14 mouse cellular contexts compared by ENCODE assay signal in genomic region chr16:94435495-94436234, GRCm38 (mm10).
DNase-seq lines count a peak whose midpoint lies in the region; ATAC-seq and TF ChIP-seq lines count a peak whose summit lies in the region.
"Had no signal": no experiment of that assay in that cellular context is flagged by ENCODE, and none has a peak within 500 bp of the region (broad histone marks: within the 10 kb centered on the region; RNA-seq: fewer than 3 reads in every experiment).

No protein-coding gene starts in this region.

- no peaks in the 10 kb centered on the region for H3K27me3 ChIP-seq in embryonic facial prominence, embryonic 14.5 days (replicated peaks; ENCODE audit: control insufficient read depth, insufficient read depth, low read length)
- no peaks in the 10 kb centered on the region for H3K27me3 ChIP-seq in embryonic facial prominence, embryonic 10.5 days (replicated peaks; ENCODE audit: low read depth, poor library complexity, severe bottlenecking)
- no peaks in the 10 kb centered on the region for H3K27me3 ChIP-seq in liver, adult 2 months (ENCODE audit: control insufficient read depth, insufficient read depth, low read length)
- no peaks in the 10 kb centered on the region for H3K27me3 ChIP-seq in liver, embryonic 12.5 days (replicated peaks)
- H3K27me3 ChIP-seq in stomach, embryonic 14.5 days (ENCODE audit: control insufficient read depth, insufficient read depth, low read length) = no peaks in the 10 kb centered on the region
- H3K27me3 ChIP-seq in midbrain, embryonic 13.5 days = no peaks in the 10 kb centered on the region
- H3K27me3 ChIP-seq in midbrain, embryonic 10.5 days (ENCODE audit: low read depth, poor library complexity, severe bottlenecking) = no peaks in the 10 kb centered on the region
- H3K27me3 ChIP-seq: hindbrain, embryonic 13.5 days had no signal

- no peak for TF ChIP-seq CTCF in liver, adult 2 months (IDR thresholded peaks at IDR 0.05; ENCODE audit: low read depth, low read length)
- TF ChIP-seq CTCF in embryonic fibroblast, embryonic 13.5 days (IDR thresholded peaks at IDR 0.05; ENCODE audit: borderline replicate concordance, insufficient read depth, low read length) = no peak

- no peak overlapping the region for H3K9ac ChIP-seq in embryonic facial prominence, embryonic 14.5 days (ENCODE audit: low read depth, low read length)
- H3K9ac ChIP-seq in liver, adult 2 months (ENCODE audit: low read depth, low read length) = no peak overlapping the region
- no peak overlapping the region for H3K9ac ChIP-seq in liver, embryonic 12.5 days
- H3K9ac ChIP-seq in stomach, embryonic 14.5 days (replicated peaks; ENCODE audit: low read depth, low read length) = no peak overlapping the region
- H3K9ac ChIP-seq in midbrain, embryonic 13.5 days (replicated peaks) = no peak overlapping the region
- H3K9ac ChIP-seq: hindbrain, embryonic 13.5 days had no signal

- H3K36me3 ChIP-seq in embryonic facial prominence, embryonic 14.5 days (ENCODE audit: control insufficient read depth, insufficient read depth, low read length) = peaks cover 93% of the 10 kb centered on the region
- peaks cover 100% of the 10 kb centered on the region for H3K36me3 ChIP-seq in embryonic facial prominence, embryonic 10.5 days (replicated peaks)
- peaks cover 34% of the 10 kb centered on the region for H3K36me3 ChIP-seq in liver, adult 2 months (ENCODE audit: control insufficient read depth, insufficient read depth, low read length)
- H3K36me3 ChIP-seq in liver, embryonic 12.5 days = peaks cover 89% of the 10 kb centered on the region
- H3K36me3 ChIP-seq in stomach, embryonic 14.5 days (ENCODE audit: control insufficient read depth, insufficient read depth, low read length) = peaks cover 83% of the 10 kb centered on the region
- peaks cover 90% of the 10 kb centered on the region for H3K36me3 ChIP-seq in midbrain, embryonic 13.5 days
- H3K36me3 ChIP-seq in midbrain, embryonic 10.5 days = peaks cover 100% of the 10 kb centered on the region

- no peak overlapping the region for H3K4me3 ChIP-seq in embryonic facial prominence, embryonic 14.5 days (ENCODE audit: low read depth, low read length)
- no peak overlapping the region for H3K4me3 ChIP-seq in embryonic facial prominence, embryonic 10.5 days
- no peak overlapping the region for H3K4me3 ChIP-seq in liver, adult 2 months (ENCODE audit: insufficient read depth, low read depth, low read length)
- H3K4me3 ChIP-seq in liver, embryonic 12.5 days = no peak overlapping the region
- H3K4me3 ChIP-seq in embryonic fibroblast, embryonic 13.5 days (ENCODE audit: insufficient read depth, low read length) = no peak overlapping the region
- no peak overlapping the region for H3K4me3 ChIP-seq in stomach, embryonic 14.5 days (ENCODE audit: low read depth, low read length)
- H3K4me3 ChIP-seq in midbrain, embryonic 13.5 days (replicated peaks) = no peak overlapping the region
- no peak overlapping the region for H3K4me3 ChIP-seq in midbrain, embryonic 10.5 days
- H3K4me3 ChIP-seq: hindbrain, embryonic 13.5 days had no signal

- no peaks in the 10 kb centered on the region for H3K79me2 ChIP-seq in liver, adult 2 months (ENCODE audit: control insufficient read depth, insufficient read depth, low read length)

- DNase-seq in embryonic facial prominence, embryonic 14.5 days (ENCODE audit: low spot score) = peak; percentile 73
- no peak for DNase-seq in embryonic facial prominence, embryonic 10.5 days (ENCODE audit: low spot score)
- DNase-seq in liver, adult 2 months (ENCODE audit: extremely low read depth, low read depth, low spot score) = peak; percentile 30
- DNase-seq in midbrain, embryonic 10.5 days (ENCODE audit: low spot score) = no peak
- DNase-seq: cerebellum, postnatal 10 days; left cerebral cortex, postnatal 4 days had no signal

- peak; percentile 41; the same call in 1 of the 2 replicates for ATAC-seq in embryonic facial prominence, embryonic 14.5 days (ENCODE audit: low read depth)
- no peak for ATAC-seq in liver, embryonic 12.5 days
- no peak for ATAC-seq in stomach, embryonic 14.5 days (ENCODE audit: insufficient number of reproducible peaks, insufficient read depth, low FRiP score, low read depth)
- ATAC-seq in midbrain, embryonic 13.5 days = no peak
- ATAC-seq: activated CD4-positive, CD25-positive, alpha-beta regulatory T cell, adult 4 months; midbrain, embryonic 16.5 days had no signal

- no peaks in the 10 kb centered on the region for H3K4me1 ChIP-seq in embryonic facial prominence, embryonic 14.5 days (ENCODE audit: control insufficient read depth, insufficient read depth, low read length)
- no peaks in the 10 kb centered on the region for H3K4me1 ChIP-seq in embryonic facial prominence, embryonic 10.5 days
- H3K4me1 ChIP-seq in liver, adult 2 months (ENCODE audit: control insufficient read depth, insufficient read depth, low read length) = no peaks in the 10 kb centered on the region
- H3K4me1 ChIP-seq in liver, embryonic 12.5 days = no peaks in the 10 kb centered on the region
- H3K4me1 ChIP-seq in embryonic fibroblast, embryonic 13.5 days (ENCODE audit: control insufficient read depth, insufficient read depth, low read length) = peaks cover 9% of the 10 kb centered on the region
- H3K4me1 ChIP-seq in stomach, embryonic 14.5 days (ENCODE audit: control insufficient read depth, insufficient read depth, low read length) = no peaks in the 10 kb centered on the region
- no peaks in the 10 kb centered on the region for H3K4me1 ChIP-seq in midbrain, embryonic 13.5 days (replicated peaks)
- H3K4me1 ChIP-seq in midbrain, embryonic 10.5 days = no peaks in the 10 kb centered on the region
- H3K4me1 ChIP-seq: hindbrain, embryonic 13.5 days had no signal

- no peak overlapping the region; the same call in 1 of the 2 replicates for H3K27ac ChIP-seq in embryonic facial prominence, embryonic 14.5 days (replicated peaks; ENCODE audit: low read depth, low read length)
- no peak overlapping the region for H3K27ac ChIP-seq in embryonic facial prominence, embryonic 10.5 days (replicated peaks)
- H3K27ac ChIP-seq in liver, adult 2 months (replicated peaks; ENCODE audit: insufficient read depth, low read depth, low read length) = no peak overlapping the region
- no peak overlapping the region for H3K27ac ChIP-seq in liver, embryonic 12.5 days
- peak overlapping the region; percentile 97 for H3K27ac ChIP-seq in embryonic fibroblast, embryonic 13.5 days (ENCODE audit: insufficient read depth, low read length)
- peak overlapping the region; percentile 4; the same call in 1 of the 2 replicates for H3K27ac ChIP-seq in stomach, embryonic 14.5 days (ENCODE audit: low read length)
- H3K27ac ChIP-seq in midbrain, embryonic 13.5 days = no peak overlapping the region
- H3K27ac ChIP-seq in midbrain, embryonic 10.5 days (replicated peaks) = no peak overlapping the region
- H3K27ac ChIP-seq: hindbrain, embryonic 13.5 days; macrophage had no signal

- TF ChIP-seq POLR2A in liver, adult 2 months (IDR thresholded peaks at IDR 0.05; ENCODE audit: extremely low read depth, insufficient read depth, low read length) = no peak
- no peak for TF ChIP-seq POLR2A in embryonic fibroblast, embryonic 13.5 days (IDR thresholded peaks at IDR 0.05; ENCODE audit: low read depth, low read length)

- no peaks in the 10 kb centered on the region for H3K9me3 ChIP-seq in embryonic facial prominence, embryonic 14.5 days (ENCODE audit: control insufficient read depth, low read length)
- H3K9me3 ChIP-seq in embryonic facial prominence, embryonic 10.5 days = no peaks in the 10 kb centered on the region
- no peaks in the 10 kb centered on the region for H3K9me3 ChIP-seq in liver, embryonic 12.5 days (replicated peaks)
- no peaks in the 10 kb centered on the region for H3K9me3 ChIP-seq in stomach, embryonic 14.5 days (ENCODE audit: control insufficient read depth, low read depth, low read length)
- H3K9me3 ChIP-seq in midbrain, embryonic 13.5 days = no peaks in the 10 kb centered on the region
- H3K9me3 ChIP-seq in midbrain, embryonic 10.5 days (replicated peaks) = 0 out of 2 replicates have a peak, but pooled peaks cover 7% of the 10 kb centered on the region
- H3K9me3 ChIP-seq: hindbrain, embryonic 13.5 days had no signal

- WGBS in embryonic facial prominence, embryonic 14.5 days = 72% methylated on average over 8 of the region's 8 CpGs
- WGBS in embryonic facial prominence, embryonic 10.5 days = 90% methylated on average over 8 of the region's 8 CpGs
- WGBS in liver, adult 2 months = 81% methylated on average over 8 of the region's 8 CpGs
- WGBS in liver, embryonic 12.5 days (ENCODE audit: insufficient replicate concordance) = 82% methylated on average over 8 of the region's 8 CpGs
- 72% methylated on average over 8 of the region's 8 CpGs for WGBS in stomach, embryonic 14.5 days
- 94% methylated on average over 8 of the region's 8 CpGs for WGBS in midbrain, embryonic 13.5 days
- WGBS in midbrain, embryonic 10.5 days = 93% methylated on average over 8 of the region's 8 CpGs

- no peak overlapping the region for H3K4me2 ChIP-seq in embryonic facial prominence, embryonic 14.5 days (ENCODE audit: low read depth, low read length)
- no peak overlapping the region for H3K4me2 ChIP-seq in liver, embryonic 12.5 days
- no peak overlapping the region for H3K4me2 ChIP-seq in stomach, embryonic 14.5 days (replicated peaks; ENCODE audit: low read depth, low read length)
- H3K4me2 ChIP-seq in midbrain, embryonic 13.5 days (replicated peaks) = no peak overlapping the region
- H3K4me2 ChIP-seq: hindbrain, embryonic 13.5 days had no signal

Comparison
In these comparisons a context has a peak if more than half of its experiments do, and no peak if none do; other contexts are left out.
1. DNase-seq: peak in embryonic facial prominence, embryonic 14.5 days (single experiment) and liver, adult 2 months (single experiment); none in embryonic facial prominence, embryonic 10.5 days (single experiment) and midbrain, embryonic 10.5 days (single experiment).
2. H3K27ac ChIP-seq: peak in embryonic fibroblast, embryonic 13.5 days (single experiment) and stomach, embryonic 14.5 days (single experiment); none in embryonic facial prominence, embryonic 14.5 days (single experiment), embryonic facial prominence, embryonic 10.5 days (single experiment), liver, adult 2 months (single experiment), liver, embryonic 12.5 days (single experiment), midbrain, embryonic 13.5 days (single experiment) and midbrain, embryonic 10.5 days (single experiment).